Mouse (Mus musculus) forebrain, embryonic 16.5 days (tissue): ENCODE data around the gene Kdm8. TPM values are rescaled to one million over a fixed set of nuclear protein-coding genes. Genes with fewer than 3 reads are reported as not detected.
"Not testable (repeated sequence)": the region's sequence is repeated elsewhere in the genome, so short reads cannot be mapped to it uniquely, and the experiment has no call there.

Experiments used
- ATAC-seq: fragments of 200-750 bp; cut with Nextera tagmentation; 2 replicates; pipeline ENCODE4 v1.8.0; 2017; ENCODE audit warnings: mild to moderate bottlenecking, moderate library complexity
- H3K27ac ChIP-seq: fragments of 300-500 bp; sonication (generic); 2 replicates; pipeline ENCODE4 v1.5.1; 2014; ENCODE audit warnings: low read length, control low read depth
- H3K27me3 ChIP-seq: fragments of 300-500 bp; sonication (generic); replicated peaks from 2 replicates; pipeline ENCODE4 v1.6.1; 2014; ENCODE audit warnings: low read length; ENCODE audit not compliant: control insufficient read depth, insufficient read depth
- H3K36me3 ChIP-seq: fragments of 300-500 bp; sonication (generic); 2 replicates; pipeline ENCODE4 v1.6.1; 2014; ENCODE audit not compliant: control insufficient read depth, insufficient read depth
- H3K4me1 ChIP-seq: fragments of 300-500 bp; sonication (generic); replicated peaks from 2 replicates; pipeline ENCODE4 v1.6.1; 2014; ENCODE audit warnings: low read length; ENCODE audit not compliant: control insufficient read depth, insufficient read depth
- H3K4me2 ChIP-seq: fragments of 300-500 bp; sonication (generic); 2 replicates; pipeline ENCODE4 v1.6.1; 2014; ENCODE audit warnings: mild to moderate bottlenecking, low read length, control low read depth
- H3K4me3 ChIP-seq: fragments of 300-500 bp; sonication (generic); replicated peaks from 2 replicates; pipeline ENCODE4 v1.5.1; 2014; ENCODE audit warnings: mild to moderate bottlenecking, low read length, control low read depth
- H3K9ac ChIP-seq: fragments of 300-500 bp; sonication (generic); replicated peaks from 2 replicates; pipeline ENCODE4 v1.6.1; 2014; ENCODE audit warnings: low read depth, low read length, control low read depth
- H3K9me3 ChIP-seq: fragments of 300-500 bp; sonication (generic); 2 replicates; pipeline ENCODE4 v1.6.1; 2016; ENCODE audit warnings: low read length; ENCODE audit not compliant: control insufficient read depth
- WGBS: fragments of 180-500 bp; shearing (Covaris S2); extraction: QIAGEN DNeasy Blood & Tissue Kit; methylation state at CpG from one replicate; pipeline ENCODE4 v1.1.7; 2014; 5-methylcytosine and 5-hydroxymethylcytosine counted together
- polyA plus RNA-seq: library from polyadenylated mRNA; unstranded; fragments of >200 nt; fragmentation: Nextera tagmentation; extraction: Ambion mirVana; gene quantifications from 2 replicates; pipeline ENCODE4 v1.2.1, GENCODE M21; 2015

Kdm8 gene
- polyA plus RNA-seq, 1 experiment from 2014 or later = 4.8 TPM

GRCm38 (mm10) chr7:125421911-125422310 lies 22.6 kb upstream of the Kdm8 start:
- no peak overlapping the region for H3K9ac ChIP-seq
- 100% methylated on average over 1 of the region's 2 CpGs for WGBS
- H3K4me3 ChIP-seq = no peak overlapping the region
- H3K36me3 ChIP-seq = no peaks in the 10 kb centered on the region
- no peak for ATAC-seq
- no peak overlapping the region for H3K4me2 ChIP-seq
- no peaks in the 10 kb centered on the region for H3K9me3 ChIP-seq
- no peaks in the 10 kb centered on the region for H3K27me3 ChIP-seq
- H3K4me1 ChIP-seq = no peaks in the 10 kb centered on the region
- no peak overlapping the region for H3K27ac ChIP-seq

DNA sequence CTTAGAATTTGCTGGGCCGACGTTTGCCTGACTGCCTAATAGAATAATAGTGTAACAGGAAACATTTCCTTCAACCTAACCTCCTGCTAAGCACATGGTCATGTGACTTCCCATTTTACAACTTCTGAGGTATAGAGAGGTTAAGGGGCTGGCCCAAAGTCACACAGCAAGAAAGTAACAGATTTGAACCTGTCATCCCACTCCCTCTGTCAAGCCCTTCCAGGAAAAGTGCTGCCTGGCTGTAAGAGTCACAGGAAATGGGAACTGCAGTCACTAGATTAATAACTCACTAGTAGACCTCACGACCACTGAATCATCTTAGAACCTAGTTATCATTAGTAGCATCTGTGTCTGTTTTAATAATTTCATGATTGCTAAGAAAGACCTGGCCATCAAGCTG lies 21.4 kb upstream of the Kdm8 start:
- no peaks in the 10 kb centered on the region for H3K27me3 ChIP-seq
- no peak overlapping the region for H3K4me3 ChIP-seq
- H3K27ac ChIP-seq = no peak overlapping the region
- H3K9ac ChIP-seq = no peak overlapping the region
- H3K4me2 ChIP-seq = no peak overlapping the region
- no peaks in the 10 kb centered on the region for H3K4me1 ChIP-seq
- 71% methylated on average over 3 of the region's 3 CpGs for WGBS
- H3K9me3 ChIP-seq = no peaks in the 10 kb centered on the region
- ATAC-seq = no peak
- H3K36me3 ChIP-seq = no peaks in the 10 kb centered on the region

GRCm38 (mm10) chr7:125427492-125428090 lies 16.9 kb upstream of the Kdm8 start:
- H3K4me1 ChIP-seq = no peaks in the 10 kb centered on the region
- no peak for ATAC-seq
- H3K4me2 ChIP-seq = no peak overlapping the region
- no peaks in the 10 kb centered on the region for H3K36me3 ChIP-seq
- no peak overlapping the region for H3K9ac ChIP-seq
- H3K9me3 ChIP-seq = peaks cover 9% of the 10 kb centered on the region
- no peak overlapping the region for H3K4me3 ChIP-seq
- 74% methylated on average over 12 of the region's 12 CpGs for WGBS
- H3K27ac ChIP-seq = no peak overlapping the region
- H3K27me3 ChIP-seq = no peaks in the 10 kb centered on the region; the same call in 1 of the 2 replicates

GRCm38 (mm10) chr7:125428381-125428780 lies 16.1 kb upstream of the Kdm8 start:
- ATAC-seq = no peak
- no peak overlapping the region for H3K9ac ChIP-seq
- peaks cover 9% of the 10 kb centered on the region for H3K9me3 ChIP-seq
- 77% methylated on average over 7 of the region's 7 CpGs for WGBS
- no peak overlapping the region for H3K4me2 ChIP-seq
- no peaks in the 10 kb centered on the region for H3K36me3 ChIP-seq
- no peaks in the 10 kb centered on the region; the same call in 1 of the 2 replicates for H3K27me3 ChIP-seq
- H3K4me3 ChIP-seq = no peak overlapping the region
- H3K27ac ChIP-seq = no peak overlapping the region
- no peaks in the 10 kb centered on the region for H3K4me1 ChIP-seq

GRCm38 (mm10) chr7:125428816-125429500 lies 15.5 kb upstream of the Kdm8 start:
- H3K4me2 ChIP-seq, H3K27ac ChIP-seq, H3K4me1 ChIP-seq, H3K4me3 ChIP-seq, H3K27me3 ChIP-seq, H3K9ac ChIP-seq, H3K9me3 ChIP-seq, H3K36me3 ChIP-seq, ATAC-seq: not testable (repeated sequence)
- WGBS = 87% methylated on average over 5 of the region's 5 CpGs

- H3K4me3 ChIP-seq = no peak overlapping the region
- ATAC-seq = no peak
- H3K27me3 ChIP-seq = no peaks in the 10 kb centered on the region; the same call in 1 of the 2 replicates
- H3K36me3 ChIP-seq = no peaks in the 10 kb centered on the region
- peaks cover 9% of the 10 kb centered on the region for H3K9me3 ChIP-seq
- no peak overlapping the region for H3K4me2 ChIP-seq
- no peak overlapping the region for H3K9ac ChIP-seq
- WGBS = 75% methylated on average over 7 of the region's 7 CpGs
- no peaks in the 10 kb centered on the region for H3K4me1 ChIP-seq
- H3K27ac ChIP-seq = no peak overlapping the region
Measured at GRCm38 (mm10) chr7:125430170-125430842, 14.2 kb upstream of the Kdm8 start.

DNA sequence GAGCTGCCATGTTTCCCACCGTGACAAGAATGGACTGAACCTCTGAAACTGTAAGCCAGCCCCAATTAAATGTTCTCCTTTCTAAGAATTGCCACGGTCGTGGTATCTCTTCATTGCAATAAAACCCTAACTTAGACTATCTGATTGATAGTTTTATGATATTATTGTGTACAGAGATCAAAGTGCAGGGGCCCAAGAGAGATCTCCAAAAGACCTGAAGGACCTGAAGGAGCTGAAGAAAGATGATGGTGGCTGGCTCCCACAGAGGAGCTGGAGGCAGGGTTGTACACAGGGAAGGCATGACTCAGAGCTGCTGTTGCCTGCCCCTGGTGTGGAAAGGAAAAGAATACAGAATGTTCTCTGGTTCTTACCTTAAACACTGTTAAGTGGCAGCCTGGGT lies 10.6 kb upstream of the Kdm8 start:
- Histone ChIP-seq H3K4me1 (no peaks in the 10 kb centered on the region), H3K36me3 (no peaks in the 10 kb centered on the region), H3K9me3 (peaks cover 9% of the 10 kb centered on the region), H3K27ac (no peak overlapping the region), H3K4me3 (no peak overlapping the region), H3K9ac (no peak overlapping the region), H3K27me3 (no peaks in the 10 kb centered on the region; the same call in 1 of the 2 replicates), H3K4me2 (no peak overlapping the region)
- no peak for ATAC-seq
- 92% methylated on average over 3 of the region's 3 CpGs for WGBS

DNA sequence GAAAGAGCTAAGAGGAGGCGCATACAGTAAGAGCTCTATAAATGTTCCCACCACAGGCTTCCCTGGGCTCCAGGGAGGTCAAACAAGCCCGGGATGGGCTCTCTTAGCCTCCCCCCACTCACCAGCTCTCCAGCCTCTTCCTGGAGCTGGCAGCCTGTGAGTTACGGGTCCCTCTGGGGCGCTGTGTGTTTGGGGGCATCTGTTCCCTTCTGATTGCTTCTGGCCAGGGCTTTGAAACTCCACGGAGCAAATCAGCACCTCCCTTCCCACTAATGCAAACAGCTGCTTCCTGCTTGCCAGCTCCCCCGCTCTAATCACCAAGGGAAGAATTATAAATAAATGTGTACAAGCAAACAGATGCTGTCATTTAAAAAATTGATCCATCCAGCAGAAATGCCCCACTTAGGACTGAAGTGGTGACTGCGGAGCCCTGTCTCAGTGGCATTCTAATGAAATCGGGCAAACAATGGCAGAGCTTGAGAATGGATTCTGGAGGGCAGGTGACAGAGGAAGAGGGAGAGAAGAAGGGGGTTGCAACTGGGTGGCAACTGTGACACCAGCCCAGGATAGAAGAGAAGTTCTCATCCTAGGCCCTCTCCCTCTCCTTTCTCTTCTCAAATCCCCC lies 9.7 kb upstream of the Kdm8 start:
- H3K27me3 ChIP-seq = no peaks in the 10 kb centered on the region; the same call in 1 of the 2 replicates
- H3K36me3 ChIP-seq = no peaks in the 10 kb centered on the region
- peaks cover 9% of the 10 kb centered on the region for H3K9me3 ChIP-seq
- no peak overlapping the region for H3K4me3 ChIP-seq
- 43% methylated on average over 8 of the region's 8 CpGs for WGBS
- no peak overlapping the region for H3K4me2 ChIP-seq
- H3K9ac ChIP-seq = no peak overlapping the region
- ATAC-seq = peak; percentile 59; the same call in 1 of the 2 replicates
- H3K27ac ChIP-seq = peak overlapping the region; percentile 10
- no peaks in the 10 kb centered on the region for H3K4me1 ChIP-seq

- 60% methylated on average over 4 of the region's 4 CpGs for WGBS
- no peaks in the 10 kb centered on the region for H3K9me3 ChIP-seq
- no peak for ATAC-seq
- peaks cover 13% of the 10 kb centered on the region for H3K4me1 ChIP-seq
- H3K27me3 ChIP-seq = no peaks in the 10 kb centered on the region
- H3K9ac ChIP-seq = no peak overlapping the region
- H3K4me2 ChIP-seq = no peak overlapping the region
- no peaks in the 10 kb centered on the region for H3K36me3 ChIP-seq
- H3K4me3 ChIP-seq = no peak overlapping the region
- no peak overlapping the region for H3K27ac ChIP-seq
Measured at GRCm38 (mm10) chr7:125442323-125442722, 2.2 kb upstream of the Kdm8 start.
